Mouse (Mus musculus): Measurements from ENCODE around the gene Atp2b2. TPM values are rescaled to one million over a fixed set of nuclear protein-coding genes. Genes with fewer than 3 reads are reported as not detected.

Gene Atp2b2
- total RNA-seq, 1 experiment from 2014 or later, result not detected

DNA sequence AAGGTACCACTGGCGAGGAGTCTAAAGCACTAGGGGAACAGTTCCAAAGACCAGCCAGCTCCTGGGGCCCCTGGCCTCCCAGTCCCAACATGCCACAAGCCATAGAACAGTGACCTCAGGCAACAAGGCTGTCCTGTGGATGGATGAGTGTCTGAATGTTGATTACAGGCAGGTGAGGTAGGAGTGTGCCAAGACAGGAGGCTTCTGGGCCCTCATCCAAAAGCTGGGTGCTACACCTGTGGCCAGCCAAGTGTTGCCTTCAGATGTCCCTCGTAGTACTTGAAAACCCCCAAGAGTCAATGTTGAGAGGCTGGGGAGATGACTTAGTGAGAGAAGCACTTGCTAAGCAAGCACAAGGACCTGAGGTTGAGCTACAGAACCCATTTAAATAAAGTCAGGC, 80.8 kb downstream of the Atp2b2 start:
- ATAC-seq (ENCODE audit: extremely low read depth, insufficient number of reproducible peaks, low FRiP score, poor library complexity, severe bottlenecking), result no peak

DNA sequence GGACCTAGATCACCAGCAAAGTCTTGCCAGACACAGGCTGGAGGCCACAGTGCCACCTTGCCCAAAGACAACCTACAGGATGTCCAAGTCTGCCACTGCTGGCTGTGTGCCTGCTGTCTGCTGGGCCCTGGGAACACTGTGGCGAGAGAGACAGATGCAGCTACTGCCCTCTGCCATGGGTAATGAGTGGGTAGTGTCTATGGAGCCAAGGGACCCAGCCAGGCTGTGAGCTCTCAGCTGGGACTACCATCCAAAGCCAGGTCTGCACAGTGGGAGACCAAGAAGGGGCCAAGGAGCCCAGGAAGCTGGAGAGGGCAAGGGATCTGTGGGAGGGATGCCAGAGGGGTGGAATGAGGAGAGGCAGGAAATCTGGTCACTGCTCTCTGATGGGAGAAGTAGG, 83.1 kb downstream of the Atp2b2 start:
- no peak for ATAC-seq (ENCODE audit: extremely low read depth, insufficient number of reproducible peaks, low FRiP score, poor library complexity, severe bottlenecking)

DNA sequence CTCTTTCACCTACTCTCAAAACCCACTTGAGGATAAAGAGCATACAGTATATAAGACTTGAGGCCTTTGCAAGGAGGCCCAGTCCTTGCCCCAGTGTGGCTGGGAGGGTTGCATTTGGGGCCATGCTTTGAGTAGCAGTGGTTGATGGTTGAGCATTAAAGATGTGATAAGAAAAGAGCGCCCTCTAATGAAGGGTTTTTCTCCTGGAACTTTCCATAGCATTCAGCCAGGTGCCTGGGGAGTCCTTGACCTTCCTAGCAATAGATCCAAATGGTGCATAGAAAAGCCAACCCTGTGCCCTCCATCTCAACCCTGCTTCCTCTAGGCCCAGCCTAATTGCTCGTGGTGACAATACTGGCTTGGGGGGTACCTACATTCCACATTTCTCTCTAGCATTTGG, 83.7 kb downstream of the Atp2b2 start:
- no peak for ATAC-seq (ENCODE audit: extremely low read depth, insufficient number of reproducible peaks, low FRiP score, poor library complexity, severe bottlenecking)

DNA sequence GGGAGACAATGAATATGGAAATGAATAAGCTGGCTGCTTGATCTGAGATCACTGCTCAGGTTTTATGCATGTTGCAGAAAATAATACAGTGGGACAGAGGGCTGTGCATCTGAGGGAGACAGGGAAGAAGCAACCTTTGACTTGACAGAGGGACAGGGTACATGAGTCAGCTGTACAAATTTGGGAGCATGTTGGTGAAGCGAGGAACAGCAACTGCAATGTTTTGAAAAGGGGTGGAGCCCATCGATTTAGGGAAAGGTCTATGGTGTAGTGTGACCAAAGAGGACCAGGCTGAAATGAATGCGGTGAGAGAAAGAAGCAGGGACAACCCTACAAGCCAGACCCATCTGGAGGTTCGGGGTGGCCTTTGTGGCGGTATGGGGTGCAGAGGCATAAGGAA, 84.4 kb downstream of the Atp2b2 start:
- no peak for ATAC-seq (ENCODE audit: extremely low read depth, insufficient number of reproducible peaks, low FRiP score, poor library complexity, severe bottlenecking)

DNA sequence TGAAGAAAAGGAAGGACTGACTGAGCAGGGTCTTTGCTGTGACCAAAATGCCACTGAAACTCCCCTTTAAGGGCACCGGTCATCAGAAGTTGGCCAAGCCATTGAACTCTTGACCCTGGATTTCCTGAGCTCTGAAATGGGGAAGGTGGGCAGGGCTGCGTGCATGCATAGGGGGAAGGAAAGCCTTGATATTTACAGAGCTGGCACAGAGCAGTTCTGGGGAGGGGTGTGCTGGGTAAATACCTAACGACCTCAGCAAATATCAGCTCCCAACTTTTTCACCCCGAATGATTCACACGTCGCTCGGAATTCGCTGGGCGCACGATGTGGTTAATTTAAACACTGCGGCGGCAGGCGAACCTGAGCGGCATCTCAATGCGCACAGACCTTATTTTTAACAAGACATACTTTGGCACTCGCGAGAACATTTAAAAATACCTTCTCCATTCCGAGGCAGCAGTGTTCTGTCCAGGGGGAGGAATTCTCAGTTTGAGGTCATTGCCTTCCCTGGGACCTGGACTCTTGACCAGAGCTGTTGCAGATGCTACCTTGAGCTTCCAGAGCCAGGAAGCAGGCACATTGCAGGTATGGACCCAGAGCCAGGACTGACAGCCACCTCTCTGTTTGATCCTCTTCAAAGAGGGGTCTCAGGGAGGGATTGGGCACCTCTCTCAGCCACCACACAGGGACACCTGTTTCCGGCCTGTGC, 85.0 kb downstream of the Atp2b2 start:
- ATAC-seq (ENCODE audit: extremely low read depth, insufficient number of reproducible peaks, low FRiP score, poor library complexity, severe bottlenecking), result no peak

DNA sequence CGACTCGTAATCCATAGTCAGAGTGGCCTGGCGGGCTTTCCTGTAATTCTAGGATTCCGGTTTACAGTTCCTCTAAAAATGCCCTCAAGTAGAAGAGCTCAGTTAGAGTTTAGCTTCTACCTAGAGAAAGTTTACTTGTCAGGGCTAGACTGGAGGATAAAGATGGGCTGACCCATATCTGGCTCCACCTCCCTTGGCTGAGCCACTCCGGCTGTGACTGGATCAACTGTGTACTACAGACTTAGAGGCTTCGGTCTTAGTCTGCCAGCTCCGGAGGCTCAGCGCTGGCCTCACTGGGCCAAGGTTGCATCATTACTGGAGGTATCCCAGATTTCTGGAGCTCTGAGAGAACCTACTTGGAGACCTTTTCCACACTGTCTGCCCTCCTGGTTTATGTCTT, 94.9 kb downstream of the Atp2b2 start:
- no peak for ATAC-seq (ENCODE audit: extremely low read depth, insufficient number of reproducible peaks, low FRiP score, poor library complexity, severe bottlenecking)

DNA sequence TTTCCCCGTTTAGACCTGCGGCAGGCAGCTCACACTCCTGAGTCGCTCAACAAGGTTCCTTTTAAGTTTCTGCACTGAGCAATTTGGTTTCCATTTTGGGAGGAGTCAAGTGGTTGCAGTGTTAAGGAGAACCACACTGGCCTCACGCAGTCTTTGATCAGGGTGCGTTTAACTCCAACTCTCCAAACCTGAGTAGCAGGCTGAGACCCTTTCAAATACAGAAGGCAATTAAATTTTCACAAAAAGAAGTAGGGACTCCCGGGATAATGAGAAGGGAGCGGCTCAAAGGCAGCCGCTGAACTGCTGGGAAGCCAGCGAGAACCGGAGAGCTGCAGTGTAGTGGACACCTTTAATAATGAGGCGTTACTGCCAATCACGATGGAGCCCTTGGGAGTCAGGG, 100.1 kb downstream of the Atp2b2 start:
- ATAC-seq (ENCODE audit: extremely low read depth, insufficient number of reproducible peaks, low FRiP score, poor library complexity, severe bottlenecking), result no peak

DNA sequence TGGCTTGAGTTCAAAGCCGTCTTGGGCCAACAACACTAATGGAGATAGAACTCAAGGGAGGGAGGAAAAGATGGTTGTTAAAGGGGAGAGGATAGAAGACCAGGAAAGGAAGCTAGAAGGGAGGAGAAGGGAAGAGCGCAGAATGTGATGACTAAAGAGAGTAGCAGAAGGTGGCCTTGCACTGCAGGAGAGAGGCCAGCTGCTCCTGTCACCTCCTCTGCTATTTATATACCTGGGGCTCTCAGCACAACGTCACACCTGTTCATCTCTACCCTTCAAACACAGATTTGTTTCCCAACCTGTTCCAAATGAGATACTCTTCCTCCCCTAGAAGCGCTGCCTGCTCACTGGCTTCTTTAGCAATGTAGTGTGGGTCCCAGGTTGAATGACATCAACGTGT, 101.1 kb downstream of the Atp2b2 start:
- no peak for ATAC-seq (ENCODE audit: extremely low read depth, insufficient number of reproducible peaks, low FRiP score, poor library complexity, severe bottlenecking)

DNA sequence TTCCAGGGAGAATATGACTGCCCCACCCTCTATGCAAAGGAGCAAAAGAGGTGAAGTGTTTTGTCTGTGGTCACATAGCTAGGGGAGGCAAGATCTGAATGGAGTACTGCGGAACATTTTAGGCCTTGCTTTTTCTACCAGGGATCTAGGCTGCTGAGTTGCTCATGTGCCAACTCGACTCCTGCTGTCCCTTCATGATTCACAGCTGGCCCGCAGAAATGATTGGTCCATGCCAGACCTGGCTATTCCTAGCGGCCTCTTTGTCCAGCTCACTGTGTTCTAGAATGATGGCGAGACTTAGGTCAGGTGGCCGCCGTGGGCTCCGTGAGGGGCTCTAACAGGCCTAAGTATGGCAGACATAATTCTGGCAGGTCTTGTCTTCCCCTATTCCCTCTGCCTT, 103.0 kb downstream of the Atp2b2 start:
- ATAC-seq (ENCODE audit: extremely low read depth, insufficient number of reproducible peaks, low FRiP score, poor library complexity, severe bottlenecking), result no peak

DNA sequence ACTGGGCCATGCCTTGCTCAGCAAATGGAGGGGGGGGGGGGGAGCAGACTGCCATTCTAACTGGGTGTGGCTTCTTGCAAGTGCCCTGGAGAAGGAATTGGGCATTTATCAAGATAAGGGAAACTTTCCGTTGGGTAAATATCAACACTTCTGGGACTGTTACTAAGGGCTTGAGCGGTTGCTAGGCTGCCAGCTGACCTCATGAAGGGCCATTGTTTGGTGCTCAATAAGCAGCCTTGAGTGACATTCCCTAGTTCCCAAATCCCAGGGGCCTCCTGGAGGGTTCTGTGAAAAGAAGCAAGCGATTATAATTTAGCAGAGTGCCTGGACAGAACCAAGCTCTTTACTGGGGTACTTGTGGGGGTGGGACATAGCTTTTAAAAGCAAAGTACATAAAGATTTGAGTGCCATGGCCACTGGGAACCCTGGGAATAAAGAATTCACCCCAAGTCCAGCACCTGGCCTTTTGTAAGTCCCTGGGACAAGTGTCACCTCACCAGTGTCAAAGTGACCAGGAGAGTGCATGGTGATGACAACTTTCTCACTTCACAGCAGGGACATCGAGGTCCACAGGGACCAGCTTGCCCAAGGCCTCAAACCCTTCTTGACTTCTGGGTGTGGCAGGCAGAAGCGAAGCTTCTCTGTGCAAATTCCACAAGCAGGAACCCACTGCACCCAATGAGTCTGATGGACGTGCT, 105.5 kb downstream of the Atp2b2 start:
- no peak for ATAC-seq (ENCODE audit: extremely low read depth, insufficient number of reproducible peaks, low FRiP score, poor library complexity, severe bottlenecking)

DNA sequence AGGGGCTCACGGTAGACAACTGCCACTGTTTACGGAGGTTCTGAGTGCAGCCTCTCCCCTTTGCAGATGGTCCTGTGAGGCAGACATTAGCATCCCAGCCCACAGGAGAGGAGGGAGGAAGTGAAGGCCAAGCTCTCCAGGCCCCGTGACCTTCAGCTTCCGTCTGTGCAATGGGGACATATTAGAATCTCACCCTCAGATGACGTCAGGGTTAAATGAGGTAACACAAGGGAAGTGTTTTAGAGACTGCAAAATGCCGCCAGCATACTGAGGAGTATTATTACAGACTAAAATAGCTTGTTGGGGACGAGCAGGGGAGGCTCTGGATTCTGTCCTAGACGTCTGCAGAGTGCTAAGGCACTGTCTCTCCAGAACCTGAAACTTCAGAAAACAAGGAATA, 106.3 kb downstream of the Atp2b2 start:
- ATAC-seq (ENCODE audit: extremely low read depth, insufficient number of reproducible peaks, low FRiP score, poor library complexity, severe bottlenecking), result no peak

DNA sequence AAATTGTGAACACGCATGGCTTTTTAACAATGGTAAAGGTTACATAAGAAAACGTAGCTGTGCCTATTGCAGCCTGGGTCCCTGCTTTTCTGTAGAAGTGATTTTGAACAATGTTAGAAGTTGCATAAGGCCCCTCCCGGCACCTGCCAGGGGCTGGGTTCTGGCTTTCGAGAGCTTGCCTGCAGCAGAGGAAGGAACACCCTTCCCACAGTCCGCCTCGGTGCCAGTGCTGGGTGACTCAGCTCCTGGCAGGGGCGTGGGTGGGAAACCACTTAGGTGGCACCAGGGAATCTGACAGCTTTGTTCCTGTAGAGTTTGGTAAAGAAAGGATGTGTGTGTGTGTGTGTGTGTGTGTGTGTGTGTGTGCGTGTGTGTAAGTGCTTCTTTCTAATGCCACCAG, 107.7 kb downstream of the Atp2b2 start:
- no peak for ATAC-seq (ENCODE audit: extremely low read depth, insufficient number of reproducible peaks, low FRiP score, poor library complexity, severe bottlenecking)

DNA sequence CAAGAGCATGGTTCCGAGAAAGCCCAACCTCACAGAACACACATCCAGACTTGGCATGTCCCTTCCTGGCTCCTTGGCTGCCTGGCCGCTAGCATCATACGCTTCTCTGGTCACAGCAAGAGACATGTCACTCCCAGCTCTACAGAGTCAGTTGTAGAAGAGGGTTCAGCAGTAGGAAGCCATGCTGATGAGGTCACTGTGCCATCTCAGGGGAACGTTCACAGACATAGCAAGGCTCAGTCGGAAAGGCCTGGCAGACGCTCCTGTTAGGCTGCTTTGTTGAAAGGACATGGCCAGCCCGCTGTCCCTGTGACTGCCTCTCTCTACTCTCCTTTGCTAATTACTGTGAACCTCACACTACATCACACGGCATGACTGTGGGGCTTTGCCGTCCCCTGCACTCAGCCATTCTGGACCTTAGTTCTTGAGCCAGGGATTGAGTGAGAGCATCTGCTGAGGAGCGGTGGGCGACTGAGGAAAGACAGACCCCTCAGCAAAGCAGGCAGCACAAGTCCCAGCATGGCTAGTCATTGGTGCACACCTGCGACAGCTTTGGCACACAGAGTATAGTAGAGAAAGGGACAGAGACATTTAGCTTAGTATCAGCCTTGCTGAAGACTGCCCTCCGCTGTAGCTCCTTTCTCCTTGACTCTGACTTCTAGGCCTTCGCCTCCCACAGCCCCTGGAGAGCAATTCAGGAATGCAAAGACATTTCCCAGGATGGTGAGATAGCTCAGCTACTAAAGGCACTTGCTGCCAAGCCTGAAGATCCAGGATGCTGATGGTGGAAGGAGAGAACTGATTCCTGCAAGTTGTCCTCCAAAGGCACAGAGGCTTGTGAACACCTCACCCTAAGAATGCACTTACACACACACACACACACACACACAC, 108.9 kb downstream of the Atp2b2 start:
- no peak for ATAC-seq (ENCODE audit: extremely low read depth, insufficient number of reproducible peaks, low FRiP score, poor library complexity, severe bottlenecking)

DNA sequence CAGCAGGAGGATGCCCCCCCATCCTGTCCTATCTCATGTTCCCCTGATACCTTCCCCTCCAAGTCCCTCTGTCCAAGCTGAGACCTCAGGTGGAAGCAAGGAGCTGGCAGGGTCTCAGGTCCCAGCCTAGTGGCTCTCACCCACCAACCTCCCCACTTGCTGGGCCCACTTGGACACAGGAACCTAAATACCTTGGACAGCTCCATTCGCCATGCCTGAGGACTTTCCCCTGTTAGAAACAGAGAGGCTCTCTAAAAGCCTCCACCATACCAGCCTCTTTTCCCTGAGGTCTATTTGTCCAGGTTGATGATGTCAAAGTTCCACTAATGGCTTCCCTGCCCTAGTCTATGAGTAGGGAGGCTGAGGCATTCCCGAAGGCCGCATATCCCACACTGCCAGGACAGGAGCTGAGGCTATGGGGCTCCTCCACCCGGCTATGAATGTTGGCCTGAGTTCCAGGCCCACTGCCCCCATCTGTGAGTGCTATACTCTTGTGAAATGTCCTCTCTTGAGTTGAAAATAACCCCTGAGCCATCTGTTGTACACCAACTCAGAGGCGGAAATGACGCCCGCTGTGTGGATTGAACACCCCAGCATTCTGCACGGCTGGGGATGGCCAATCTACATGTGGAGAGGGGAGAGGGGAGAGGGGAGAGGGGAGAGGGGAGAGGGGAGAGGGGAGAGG, 113.1 kb downstream of the Atp2b2 start:
- ATAC-seq (ENCODE audit: extremely low read depth, insufficient number of reproducible peaks, low FRiP score, poor library complexity, severe bottlenecking), result no peak

DNA sequence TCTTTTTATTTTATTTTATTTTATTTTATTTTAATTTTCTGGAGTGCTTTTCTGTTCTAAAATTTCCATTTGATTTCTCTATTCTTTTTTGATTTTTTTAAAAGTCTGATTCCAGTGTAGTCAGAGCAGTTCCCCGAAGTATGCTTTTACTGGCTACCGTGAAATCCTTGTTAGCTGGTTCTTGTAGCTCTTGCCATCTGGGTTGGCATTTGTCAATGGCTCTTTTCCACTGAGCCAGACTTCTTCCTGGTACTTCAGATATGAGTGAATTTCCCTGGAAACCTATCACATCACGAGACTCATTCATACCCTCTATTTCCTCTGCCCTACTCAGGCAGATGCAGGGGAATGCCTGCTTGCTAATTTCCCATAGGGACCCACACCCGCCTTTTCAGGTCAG, 119.2 kb downstream of the Atp2b2 start:
- no peak for ATAC-seq (ENCODE audit: extremely low read depth, insufficient number of reproducible peaks, low FRiP score, poor library complexity, severe bottlenecking)

DNA sequence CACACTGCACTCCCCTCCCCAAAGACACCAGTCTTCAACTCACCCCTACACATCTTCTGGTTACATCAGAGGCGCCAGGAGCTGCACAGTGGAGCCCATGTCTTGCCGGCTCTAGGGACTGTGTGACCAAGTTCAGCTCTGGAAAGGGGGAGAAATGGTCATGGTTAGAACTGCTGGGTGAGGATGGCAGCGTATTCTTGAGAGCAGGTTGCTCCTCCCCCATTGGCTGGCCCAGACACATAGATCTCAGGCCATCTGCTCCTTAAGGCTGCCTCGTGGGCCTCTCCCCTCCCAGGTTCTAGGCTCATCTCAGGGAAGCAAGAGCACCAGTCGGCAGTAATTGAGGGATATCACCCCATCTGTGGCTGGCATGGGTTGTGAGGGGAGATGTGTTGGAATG, 121.9 kb downstream of the Atp2b2 start:
- no peak for ATAC-seq (ENCODE audit: extremely low read depth, insufficient number of reproducible peaks, low FRiP score, poor library complexity, severe bottlenecking)

DNA sequence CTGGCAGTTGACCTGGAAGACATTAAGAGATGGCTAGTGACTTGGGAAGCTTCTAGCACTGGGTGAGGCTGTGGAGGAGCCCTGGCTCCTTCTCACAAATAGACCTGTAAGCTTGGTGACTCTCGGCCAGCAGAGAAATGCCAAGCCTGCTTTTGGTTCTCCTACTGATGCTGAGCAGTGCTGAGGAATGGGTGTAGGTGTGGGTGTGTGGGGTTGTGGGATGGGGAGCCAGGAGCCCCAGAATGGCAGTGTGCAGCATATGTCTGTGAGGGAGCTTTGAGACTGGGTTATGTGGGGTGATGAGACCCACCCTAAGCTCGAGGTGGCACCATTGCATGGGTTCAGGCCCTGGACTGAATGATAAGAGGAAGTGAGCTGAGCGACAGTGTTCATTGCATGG, 129.7 kb downstream of the Atp2b2 start:
- no peak for ATAC-seq (ENCODE audit: extremely low read depth, insufficient number of reproducible peaks, low FRiP score, poor library complexity, severe bottlenecking)

DNA sequence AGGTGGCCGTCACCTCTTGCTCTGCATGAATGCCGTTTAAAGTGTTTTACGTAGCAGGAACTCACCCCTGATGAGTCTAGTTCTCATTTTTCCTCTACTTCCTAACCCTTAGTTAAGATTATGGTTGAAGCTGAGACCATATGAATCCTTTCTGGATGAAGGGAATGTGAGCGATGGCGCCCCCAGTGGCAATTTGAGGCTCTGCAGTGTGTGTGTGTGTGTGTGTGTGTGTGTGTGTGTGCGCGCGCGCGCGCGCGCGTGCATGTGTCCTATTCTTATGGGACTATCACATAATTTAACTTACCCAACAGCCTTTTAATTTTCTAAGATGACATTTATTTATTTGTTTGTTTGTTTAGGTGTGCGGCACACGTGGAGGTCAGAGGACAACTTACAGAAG, 131.3 kb downstream of the Atp2b2 start:
- ATAC-seq (ENCODE audit: extremely low read depth, insufficient number of reproducible peaks, low FRiP score, poor library complexity, severe bottlenecking), result no peak

DNA sequence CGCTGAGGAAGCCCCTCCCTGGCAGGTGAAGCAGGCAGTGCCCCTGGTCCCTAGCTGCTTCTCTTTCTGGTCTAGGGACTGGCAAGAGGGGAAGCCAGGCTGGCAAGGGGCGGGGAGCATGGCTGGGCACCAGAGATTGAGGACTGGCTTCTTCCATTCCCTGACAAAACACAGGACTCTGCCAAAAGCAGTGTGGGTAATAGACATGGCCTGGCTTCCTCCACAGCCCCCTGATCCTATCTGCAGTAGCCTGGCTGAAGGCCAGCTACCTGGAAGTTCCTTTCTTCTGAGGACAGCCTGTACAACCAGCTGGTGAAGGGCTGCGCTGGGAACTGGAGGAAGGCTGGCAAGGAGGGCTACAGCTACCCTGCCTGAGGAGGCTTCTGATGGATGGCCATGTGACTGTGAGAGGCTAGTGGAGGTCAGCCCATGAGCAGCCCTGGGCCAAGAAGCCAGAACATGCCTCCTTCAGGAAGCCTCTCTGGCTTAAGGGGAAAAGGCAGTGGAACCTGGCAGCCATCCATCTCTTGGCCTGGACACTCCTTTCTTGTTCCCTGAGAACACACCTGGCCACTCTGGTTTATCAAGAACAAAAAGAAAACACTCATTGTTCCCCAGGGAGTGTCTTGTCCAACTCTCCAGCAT, 131.9 kb downstream of the Atp2b2 start:
- ATAC-seq (ENCODE audit: extremely low read depth, insufficient number of reproducible peaks, low FRiP score, poor library complexity, severe bottlenecking), result no peak
